Mouse (Mus musculus) right cerebral cortex, adult 2 months (tissue): ENCODE data around the gene Rasal2.
A peak's percentile ranks its signal among the peaks of the same experiment; 100 is the strongest.

Source experiments
- DNase-seq, 2 experiments: peaks; one replicate each; pipeline ENCODE4 v3.0.0; 2021 to 2022; ENCODE audit warnings: low spot score in 2 of 2

The Rasal2 gene

GRCm38 (mm10) chr1:157143326-157143932, 269.0 kb downstream of the Rasal2 start:
- DNase-seq = no peak

- no peak for DNase-seq
Measured at GRCm38 (mm10) chr1:157141014-157141413, 271.4 kb downstream of the Rasal2 start.

- DNase-seq = no peak
Measured at GRCm38 (mm10) chr1:157137854-157138241, 274.5 kb downstream of the Rasal2 start.

DNA sequence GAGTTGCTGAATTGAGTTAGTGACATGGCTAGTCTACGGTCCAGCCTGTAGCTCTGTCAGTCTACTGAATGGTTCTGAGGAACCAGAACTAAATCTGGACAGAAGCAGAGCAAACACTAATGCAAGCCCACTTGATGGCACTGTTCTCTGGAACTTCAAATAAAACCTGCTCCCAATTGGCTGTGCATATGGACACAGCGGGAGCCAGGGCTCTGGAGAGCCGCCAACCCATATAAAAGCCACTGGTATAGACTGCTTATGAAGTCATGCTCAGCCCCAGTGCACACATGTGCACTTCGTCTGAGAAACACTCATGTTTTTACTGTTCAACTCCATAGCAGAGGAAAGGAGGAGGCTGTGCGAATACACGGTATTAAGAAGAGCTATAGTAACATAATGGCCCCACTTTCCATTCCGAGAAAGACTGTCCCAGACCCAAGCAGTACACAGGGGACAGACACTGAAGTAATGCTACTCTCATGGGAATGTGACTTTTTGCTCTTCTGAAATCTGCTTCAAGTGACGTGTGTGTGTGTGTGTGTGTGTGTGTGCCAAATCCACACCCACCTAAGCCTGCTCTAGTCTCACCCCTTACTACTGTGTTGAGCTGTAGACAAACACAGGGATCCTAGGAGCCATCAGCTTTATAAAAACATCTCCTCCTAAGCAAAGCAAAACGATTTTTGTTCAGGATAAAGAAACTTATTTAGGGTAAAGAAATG, 275.1 kb downstream of the Rasal2 start:
- DNase-seq = no peak

GRCm38 (mm10) chr1:157128219-157128618, 284.2 kb downstream of the Rasal2 start:
- no peak for DNase-seq

GRCm38 (mm10) chr1:157123836-157124235, 288.6 kb downstream of the Rasal2 start:
- no peak for DNase-seq

DNA sequence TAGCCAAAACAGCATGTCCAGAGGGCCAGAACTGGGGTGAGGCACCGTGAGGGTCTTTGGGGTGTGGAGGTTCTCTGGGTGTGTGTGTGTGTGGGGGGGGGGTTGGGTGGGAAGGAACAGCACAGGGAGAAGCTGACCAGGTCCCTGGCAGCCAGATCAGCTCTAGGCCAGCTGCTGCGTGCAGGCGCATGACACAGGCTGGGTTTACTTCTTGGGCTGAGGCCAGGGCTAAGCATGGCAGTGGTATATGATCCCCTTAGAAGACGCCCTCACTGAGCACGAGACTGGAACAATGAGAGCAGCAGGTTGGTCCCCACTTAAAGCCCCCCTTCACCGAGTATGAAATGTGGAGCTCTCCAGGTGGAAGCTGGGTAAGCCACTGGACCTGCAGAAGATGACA, 293.2 kb downstream of the Rasal2 start:
- no peak for DNase-seq

- DNase-seq = no peak
Measured at GRCm38 (mm10) chr1:157117440-157117839, 295.0 kb downstream of the Rasal2 start.

GRCm38 (mm10) chr1:157114492-157114891, 297.9 kb downstream of the Rasal2 start:
- peak; percentile 17 to 34 for DNase-seq

- no peak for DNase-seq
Measured at GRCm38 (mm10) chr1:157110287-157110835, 302.0 kb downstream of the Rasal2 start.

DNA sequence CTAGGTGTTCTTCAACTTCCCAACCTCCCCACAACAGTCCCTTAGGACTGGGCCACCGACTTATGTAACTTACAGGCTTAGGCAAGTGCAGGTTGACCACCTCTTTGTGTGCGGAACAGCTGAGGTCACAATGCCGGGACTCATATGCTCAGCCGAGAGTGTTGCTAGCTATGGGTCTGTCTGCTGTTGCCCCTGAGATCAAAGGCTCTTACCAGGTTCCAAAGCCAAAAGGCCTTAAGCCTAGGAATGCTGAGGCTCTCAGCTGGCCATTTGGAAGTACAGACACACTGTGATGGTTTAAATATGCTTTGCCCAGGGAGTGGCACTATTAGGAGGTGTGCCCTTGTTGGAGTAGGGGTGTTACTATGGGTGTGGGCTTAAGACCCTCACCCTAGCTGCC, 303.8 kb downstream of the Rasal2 start, which contains the start of gene Tex35:
Tex35 (minus strand) TSS at position 101 of the 400 bp plus-strand sequence.
- DNase-seq = no peak

- no peak for DNase-seq
Measured at GRCm38 (mm10) chr1:157101122-157101865, 311.1 kb downstream of the Rasal2 start.

GRCm38 (mm10) chr1:157095534-157095933, 316.9 kb downstream of the Rasal2 start:
- DNase-seq = no peak

DNA sequence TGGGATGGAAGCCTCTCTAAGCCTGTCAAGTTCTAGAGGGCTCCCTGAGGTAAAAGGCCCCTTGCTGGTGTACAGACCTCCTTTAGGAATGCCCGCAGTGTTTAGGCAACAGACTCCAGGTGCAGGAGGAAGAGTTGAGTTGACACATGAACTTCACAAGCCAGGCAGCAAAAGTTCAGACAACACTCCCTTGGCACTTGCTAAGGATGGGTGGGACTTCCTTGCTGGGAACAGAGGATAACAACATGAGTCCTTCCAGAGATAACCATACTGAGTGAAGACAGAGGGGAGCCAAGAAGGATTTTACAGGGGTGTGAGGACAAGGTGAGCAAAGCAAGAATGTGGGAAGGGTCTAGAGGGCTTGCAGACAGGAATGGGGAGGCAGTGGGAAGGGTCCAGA, 319.8 kb downstream of the Rasal2 start:
- DNase-seq = no peak

DNA sequence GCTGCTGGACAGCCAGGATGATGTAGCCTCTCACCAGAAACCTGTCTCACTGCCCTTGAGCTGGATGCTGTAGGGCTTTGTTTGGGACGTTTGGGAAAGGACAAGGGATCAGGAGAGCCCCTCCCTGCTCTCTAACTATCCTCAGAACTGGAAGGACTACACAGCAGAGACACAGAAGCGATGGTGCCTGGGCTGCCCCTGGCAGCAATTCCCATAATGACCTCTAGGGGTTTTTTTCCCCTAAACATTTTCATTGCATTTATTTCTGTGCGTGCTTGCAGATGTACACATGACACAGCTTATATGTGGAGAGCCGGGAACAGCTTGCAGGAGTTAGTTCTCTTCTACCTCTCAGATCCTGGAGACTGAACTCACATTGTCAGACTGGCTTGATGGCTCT, 320.3 kb downstream of the Rasal2 start:
- no peak for DNase-seq

GRCm38 (mm10) chr1:157090835-157091234, 321.6 kb downstream of the Rasal2 start:
- no peak for DNase-seq

DNA sequence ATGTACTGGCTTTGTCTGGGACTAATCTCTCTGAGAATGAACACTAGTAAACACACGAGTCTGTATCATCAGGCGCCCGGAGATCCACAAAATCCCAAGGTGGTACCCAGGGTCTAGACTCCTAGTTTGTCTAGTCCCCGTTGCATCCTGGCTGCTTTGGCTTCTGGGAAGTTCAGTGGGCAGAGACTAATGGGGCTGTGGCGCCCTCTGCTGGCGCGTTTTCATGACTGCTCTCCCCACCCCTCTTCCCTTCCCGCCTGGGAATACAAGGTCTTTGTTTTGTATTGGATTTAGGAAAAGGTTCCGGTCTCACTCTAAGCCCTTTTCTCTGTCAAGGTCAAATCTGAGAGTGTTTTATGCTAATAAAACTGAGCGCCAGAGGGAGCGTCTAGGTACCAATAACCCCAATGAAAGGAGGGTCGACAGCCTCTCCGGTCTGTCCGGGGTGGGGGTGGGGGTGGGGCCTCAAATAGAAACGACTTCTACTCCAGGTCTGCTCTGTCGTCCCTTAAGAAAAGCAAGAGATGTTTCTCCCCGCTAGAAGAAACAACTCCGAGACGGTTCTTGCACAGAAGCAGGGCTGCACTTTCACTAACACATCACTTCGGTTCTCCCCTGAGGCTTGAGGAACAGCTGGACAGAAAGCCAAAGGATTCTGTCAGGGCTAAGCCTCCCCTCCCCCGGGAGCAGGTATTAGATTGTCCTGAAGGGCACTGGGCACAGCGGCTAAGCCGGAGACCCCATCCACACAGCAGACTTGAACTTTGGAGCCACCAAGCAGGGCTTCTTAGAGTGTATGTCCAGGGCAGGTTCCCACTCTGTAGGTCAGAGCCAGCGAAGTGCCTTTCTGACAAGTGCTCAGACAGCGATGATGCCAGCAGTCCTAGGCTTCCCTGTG, 326.0 kb downstream of the Rasal2 start:
- DNase-seq = peak; percentile 64 to 68
